Comparison of ENCODE assay signal across 8 mouse cellular contexts in genomic region chr9:96668628-96669027, GRCm38 (mm10). TPM values are rescaled to one million over a fixed set of nuclear protein-coding genes. Genes with fewer than 3 reads are reported as not detected.
DNase-seq lines count a peak whose midpoint lies in the region; ATAC-seq and TF ChIP-seq lines count a peak whose summit lies in the region.

No protein-coding gene starts in this region.

- no peaks in the 10 kb centered on the region for H3K36me3 ChIP-seq in heart, postnatal 0 days (replicated peaks; ENCODE audit: control insufficient read depth, insufficient read depth, low read length)

- TF ChIP-seq EP300 in heart, postnatal 0 days (IDR thresholded peaks at IDR 0.05; ENCODE audit: low read depth): no peak

- ATAC-seq in heart, postnatal 0 days (ENCODE audit: insufficient read depth, low read depth): peak; percentile 45
- no peak for ATAC-seq in activated CD4-positive, CD25-positive, alpha-beta regulatory T cell, adult 4 months

- H3K9ac ChIP-seq in heart, postnatal 0 days (replicated peaks; ENCODE audit: low read depth, low read length): no peak overlapping the region

- WGBS in heart, postnatal 0 days: 38% methylated on average over 5 of the region's 5 CpGs

- peak; percentile 60 for DNase-seq in CD4-positive helper T cell, adult 2 months (ENCODE audit: low read depth, low spot score)
- peak; percentile 47 for DNase-seq in T-cell, adult 2 months (ENCODE audit: low spot score)
- peak; percentile 50 to 68 for DNase-seq in cerebellum, postnatal 4 days (ENCODE audit: low spot score in 2 of 2)
- DNase-seq in heart, postnatal 0 days (ENCODE audit: low spot score): peak; percentile 68
- peak; percentile 78 to 83 for DNase-seq in layer of hippocampus, adult 18-20 months (ENCODE audit: low spot score in 2 of 2)
- DNase-seq in lung, postnatal 36 days: peak; percentile 42
- DNase-seq in right cerebral cortex, postnatal 10 days (ENCODE audit: low spot score in 2 of 2): peak; percentile 84 to 88

- peak; percentile 77 for TF ChIP-seq CTCF in heart, postnatal 0 days (IDR thresholded peaks at IDR 0.05; ENCODE audit: low read depth)

- H3K27me3 ChIP-seq in heart, postnatal 0 days (ENCODE audit: control insufficient read depth, insufficient read depth, low read length): no peaks in the 10 kb centered on the region

- H3K4me1 ChIP-seq in heart, postnatal 0 days (ENCODE audit: control insufficient read depth, insufficient read depth): no peaks in the 10 kb centered on the region

- H3K4me2 ChIP-seq in heart, postnatal 0 days (ENCODE audit: low read depth, low read length): no peak overlapping the region

- H3K27ac ChIP-seq in heart, postnatal 0 days (ENCODE audit: low read depth): no peak overlapping the region

- no peaks in the 10 kb centered on the region for H3K9me3 ChIP-seq in heart, postnatal 0 days (replicated peaks; ENCODE audit: control insufficient read depth, low read length)

- no peak overlapping the region for H3K4me3 ChIP-seq in heart, postnatal 0 days (ENCODE audit: low read depth, low read length)

RNA-seq across cellular contexts. Expression of gene Rasa2, which starts 37.2 kb away (rescaled TPM):
- 4.6 and 38.9 TPM in 2 replicates for total RNA-seq in heart, postnatal 0 days (2014; rRNA removed; ENCODE audit: low replicate concordance)
- polyA plus RNA-seq in heart, postnatal 0 days (2015; fragmentation: Nextera tagmentation; extraction: Ambion mirVana): 6.9 and 8.0 TPM in 2 replicates
- total RNA-seq in layer of hippocampus, adult 18-20 months (2021): 10 to 100 TPM; 33.2 to 33.8 TPM
- polyA plus RNA-seq in activated CD4-positive, CD25-positive, alpha-beta regulatory T cell, adult 4 months (2017; shearing (Covaris generic)): 10 to 100 TPM; 36.2 to 36.7 TPM
